Mouse (Mus musculus): ENCODE measurements around the gene Rere.

GRCm38 (mm10) chr4:150493258-150493937 lies 212.0 kb downstream of the Rere start:
- TF ChIP-seq GATA1 (IDR thresholded peaks at IDR 0.05; ENCODE audit: low read length), result no peak
- TF ChIP-seq TAL1 (IDR thresholded peaks at IDR 0.05; ENCODE audit: low read length), result no peak

Data from erythroblast, embryonic 14.5 days (primary cell).